Mouse (Mus musculus) ES-Bruce4 (cell line): ENCODE results near the gene Ddx52. TPM values are rescaled to one million over a fixed set of nuclear protein-coding genes. Genes with fewer than 3 reads are reported as not detected.

Experiments
- H3K27ac ChIP-seq: 2 replicates; pipeline ENCODE4 v1.5.1; 2012; ENCODE audit warnings: low read length, inconsistent platforms; ENCODE audit not compliant: insufficient read depth
- H3K27me3 ChIP-seq: 2 replicates; pipeline ENCODE4 v1.6.1; 2012; ENCODE audit warnings: mild to moderate bottlenecking, low read length, inconsistent platforms; ENCODE audit not compliant: control insufficient read depth, poor library complexity, insufficient read depth, severe bottlenecking
- H3K36me3 ChIP-seq: 2 replicates; pipeline ENCODE4 v1.6.1; 2012; ENCODE audit warnings: inconsistent platforms, mild to moderate bottlenecking, low read length, moderate library complexity; ENCODE audit not compliant: control insufficient read depth, poor library complexity, insufficient read depth, severe bottlenecking
- H3K4me1 ChIP-seq: one replicate; pipeline ENCODE4 v1.8.1; 2011; ENCODE audit warnings: low read length; ENCODE audit not compliant: control insufficient read depth, insufficient read depth
- H3K4me3 ChIP-seq: 2 replicates; pipeline ENCODE4 v1.5.1; 2011; ENCODE audit warnings: low read depth, mild to moderate bottlenecking, low read length
- H3K9ac ChIP-seq: 2 replicates; pipeline ENCODE4 v1.6.1; 2012; ENCODE audit warnings: low read depth, mild to moderate bottlenecking, inconsistent platforms; ENCODE audit not compliant: poor library complexity, severe bottlenecking
- H3K9me3 ChIP-seq: replicated peaks from 2 replicates; pipeline ENCODE4 v1.6.1; 2012; ENCODE audit warnings: mild to moderate bottlenecking, low read length, inconsistent platforms; ENCODE audit not compliant: control insufficient read depth, poor library complexity, insufficient read depth, severe bottlenecking
- CTCF ChIP-seq: IDR thresholded peaks from one replicate; pipeline ENCODE4 v1.8.1; 2011; ENCODE audit warnings: low read depth, low read length
- EP300 ChIP-seq: IDR thresholded peaks from 2 replicates; pipeline ENCODE4 v1.6.1; 2011; ENCODE audit warnings: low read depth, low read length; ENCODE audit not compliant: insufficient read depth
- POLR2A ChIP-seq: IDR thresholded peaks from one replicate; pipeline ENCODE4 v1.8.1; 2011; ENCODE audit warnings: low read length; ENCODE audit not compliant: insufficient read depth
- polyA plus RNA-seq: library from polyadenylated mRNA; stranded (reverse); fragments of >200 nt; gene quantifications from 2 replicates; pipeline ENCODE4 v1.2.4, GENCODE M21; 2011; ENCODE audit warnings: low read depth; ENCODE audit not compliant: missing spikeins, insufficient read depth, insufficient read length

Gene Ddx52
- polyA plus RNA-seq, 1 experiment: 39.1 TPM

- Histone ChIP-seq H3K4me3 (peak within 1 kb of the TSS; percentile 81), H3K27me3 (no peaks in the 10 kb centered on the region)
- TF ChIP-seq EP300: 0 out of 2 replicates have a peak, but pooled peaks have one; percentile 11
- no peak for TF ChIP-seq POLR2A
Measured at GRCm38 (mm10) chr11:83963991-83964921, 22.4 kb downstream of the Ddx52 start, which contains the start of gene Synrg. Synrg (plus strand) TSS chr11:83964428.

GRCm38 (mm10) chr11:83967436-83968204 is 25.8 kb downstream of the Ddx52 start:
- H3K27me3 ChIP-seq: no peaks in the 10 kb centered on the region
- H3K9me3 ChIP-seq: no peaks in the 10 kb centered on the region
- peaks cover 4% of the 10 kb centered on the region for H3K36me3 ChIP-seq
- H3K27ac ChIP-seq: no peak overlapping the region
- no peak overlapping the region for H3K9ac ChIP-seq
- no peak for TF ChIP-seq EP300
- peak; percentile 15 for TF ChIP-seq CTCF
- H3K4me1 ChIP-seq: peaks cover 2% of the 10 kb centered on the region
- no peak overlapping the region for H3K4me3 ChIP-seq

More at GRCm38 (mm10) chr11:83963991-83964921, 22.4 kb downstream of the Ddx52 start, which contains the start of gene Synrg:
- peaks cover 2% of the 10 kb centered on the region for H3K4me1 ChIP-seq
- no peak within 1 kb of the TSS for H3K27ac ChIP-seq
- peak within 1 kb of the TSS; percentile 91 for H3K9ac ChIP-seq
- peaks cover 31% of the 10 kb centered on the region for H3K36me3 ChIP-seq
- H3K9me3 ChIP-seq: no peaks in the 10 kb centered on the region

DNA sequence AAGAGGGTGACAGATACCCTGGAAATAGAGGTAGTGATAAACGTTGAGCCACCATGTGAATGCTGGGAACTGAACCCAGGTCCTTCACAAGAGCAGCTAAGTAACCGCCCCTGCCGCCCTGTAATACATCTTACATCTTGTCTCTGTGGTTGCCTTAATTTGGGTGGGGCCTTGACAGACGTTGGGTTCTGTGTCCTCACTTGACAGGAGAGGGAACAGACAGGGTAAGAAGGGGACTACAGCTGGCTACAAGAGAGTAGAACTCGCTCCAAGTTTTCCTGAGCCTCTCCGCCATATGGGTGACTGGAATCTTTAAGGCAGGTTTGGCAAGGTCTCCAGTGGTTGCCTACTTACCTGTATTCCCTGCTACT is 26.3 kb downstream of the Ddx52 start:
- TF ChIP-seq CTCF (no peak), EP300 (no peak), POLR2A (no peak)
- no peaks in the 10 kb centered on the region for H3K36me3 ChIP-seq
- no peak overlapping the region for H3K4me3 ChIP-seq
- no peaks in the 10 kb centered on the region for H3K27me3 ChIP-seq
- H3K9ac ChIP-seq: no peak overlapping the region
- peaks cover 2% of the 10 kb centered on the region for H3K4me1 ChIP-seq
- no peaks in the 10 kb centered on the region for H3K9me3 ChIP-seq
- H3K27ac ChIP-seq: no peak overlapping the region

- H3K36me3 ChIP-seq: no peaks in the 10 kb centered on the region
- H3K4me1 ChIP-seq: peaks cover 4% of the 10 kb centered on the region
- H3K27me3 ChIP-seq: no peaks in the 10 kb centered on the region
- TF ChIP-seq POLR2A (no peak), EP300 (no peak), CTCF (no peak)
- no peaks in the 10 kb centered on the region for H3K9me3 ChIP-seq
- H3K9ac ChIP-seq: no peak overlapping the region
- H3K27ac ChIP-seq: no peak overlapping the region
- H3K4me3 ChIP-seq: no peak overlapping the region
Measured at GRCm38 (mm10) chr11:83969040-83969439, 27.2 kb downstream of the Ddx52 start.

- peaks cover 2% of the 10 kb centered on the region for H3K4me1 ChIP-seq
- peak overlapping the region; percentile 79 for H3K27ac ChIP-seq
- H3K4me3 ChIP-seq: no peak overlapping the region
- no peaks in the 10 kb centered on the region for H3K9me3 ChIP-seq
- no peak overlapping the region for H3K9ac ChIP-seq
- TF ChIP-seq POLR2A (no peak), EP300 (peak; percentile 75), CTCF (no peak)
- peaks cover 2% of the 10 kb centered on the region for H3K36me3 ChIP-seq
- H3K27me3 ChIP-seq: no peaks in the 10 kb centered on the region
Measured at GRCm38 (mm10) chr11:83974561-83975346, 32.9 kb downstream of the Ddx52 start.
